ENCODE assay signal across 10 mouse cellular contexts in the genomic region with DNA sequence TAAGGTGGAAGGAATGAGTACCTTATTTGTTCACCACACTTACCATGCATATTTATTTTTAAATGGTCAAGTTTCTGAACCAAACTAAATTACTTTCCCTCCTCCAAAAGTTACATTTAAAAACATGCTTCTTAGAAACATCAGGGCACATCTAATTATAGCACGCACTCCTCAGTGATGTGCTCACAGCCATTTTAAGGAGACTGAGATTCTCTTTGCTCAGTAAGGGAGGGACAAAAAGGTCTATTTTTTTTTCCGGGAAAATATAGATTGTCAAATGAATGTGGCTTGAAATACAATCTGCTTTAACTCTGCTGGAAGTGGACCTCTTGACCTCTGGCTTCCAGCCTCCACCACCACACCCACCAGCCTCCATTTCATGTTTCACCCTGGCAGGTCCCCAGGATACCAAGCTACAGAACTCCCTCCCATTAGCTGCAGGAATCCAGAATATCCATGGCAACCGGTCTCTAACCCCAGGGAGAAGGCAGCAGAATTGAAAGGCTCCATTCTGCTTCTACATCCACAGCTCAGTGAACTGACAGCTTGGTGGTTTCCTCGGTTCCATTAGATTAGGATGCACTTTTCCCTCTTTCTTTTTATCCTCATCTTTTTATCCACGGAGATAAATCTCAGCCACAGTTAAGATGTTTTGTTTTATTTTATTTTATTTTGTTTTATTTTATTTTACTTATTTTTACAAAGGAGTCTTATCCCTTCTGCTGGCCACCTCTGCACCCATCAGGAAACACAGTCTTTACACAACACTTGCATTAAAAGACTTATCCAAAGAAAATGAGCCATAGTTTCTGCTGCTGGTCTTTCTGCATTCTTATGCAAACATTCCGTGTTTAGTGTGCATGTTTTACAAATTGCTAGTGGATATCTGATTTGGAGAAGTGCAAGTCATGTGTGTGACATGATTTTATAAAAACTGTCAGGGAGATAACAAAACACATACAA.
DNase-seq lines count a peak whose midpoint lies in the region; ATAC-seq and TF ChIP-seq lines count a peak whose summit lies in the region.
"Had no signal": no experiment of that assay in that cellular context is flagged by ENCODE, and none has a peak within 500 bp of the region (broad histone marks: within the 10 kb centered on the region; RNA-seq: fewer than 3 reads in every experiment).

No protein-coding gene starts in this region.

- peak; percentile 60; the same call in 1 of the 2 replicates for ATAC-seq in lung, embryonic 14.5 days (ENCODE audit: insufficient read depth)
- ATAC-seq in embryonic facial prominence, embryonic 12.5 days (ENCODE audit: insufficient number of reproducible peaks, insufficient read depth, low FRiP score, low TSS enrichment), result 0 out of 2 replicates have a peak, but pooled peaks have one; percentile 79
- ATAC-seq in intestine, postnatal 0 days, result no peak
- ATAC-seq: Patski had no signal

- no peak overlapping the region for H3K27ac ChIP-seq in lung, embryonic 14.5 days (ENCODE audit: low read depth)
- H3K27ac ChIP-seq in embryonic facial prominence, embryonic 12.5 days, result 0 out of 2 replicates have a peak overlapping the region, but pooled peaks have one; percentile 56
- no peak overlapping the region for H3K27ac ChIP-seq in intestine, postnatal 0 days (ENCODE audit: low read depth, low read length)
- H3K27ac ChIP-seq: heart, embryonic 13.5 days had no signal

- no peak overlapping the region for H3K4me3 ChIP-seq in lung, embryonic 14.5 days (ENCODE audit: low read depth, low read length)
- no peak overlapping the region for H3K4me3 ChIP-seq in embryonic facial prominence, embryonic 12.5 days
- H3K4me3 ChIP-seq in intestine, postnatal 0 days (ENCODE audit: low read depth, low read length), result no peak overlapping the region
- H3K4me3 ChIP-seq: heart, embryonic 13.5 days had no signal

- no peak for TF ChIP-seq CTCF in lung, embryonic 14.5 days (IDR thresholded peaks at IDR 0.05; ENCODE audit: low read depth)
- no peak for TF ChIP-seq CTCF in intestine, postnatal 0 days (IDR thresholded peaks at IDR 0.05; ENCODE audit: low read depth)

- H3K36me3 ChIP-seq in lung, embryonic 14.5 days (ENCODE audit: insufficient read depth), result no peaks in the 10 kb centered on the region
- no peaks in the 10 kb centered on the region for H3K36me3 ChIP-seq in embryonic facial prominence, embryonic 12.5 days
- H3K36me3 ChIP-seq in intestine, postnatal 0 days (ENCODE audit: control insufficient read depth, insufficient read depth), result no peaks in the 10 kb centered on the region
- H3K36me3 ChIP-seq: heart, embryonic 13.5 days had no signal

- no peaks in the 10 kb centered on the region for H3K9me3 ChIP-seq in lung, embryonic 14.5 days (ENCODE audit: low read depth, low read length)
- H3K9me3 ChIP-seq in embryonic facial prominence, embryonic 12.5 days, result no peaks in the 10 kb centered on the region
- no peaks in the 10 kb centered on the region for H3K9me3 ChIP-seq in intestine, postnatal 0 days (ENCODE audit: control insufficient read depth)
- H3K9me3 ChIP-seq: heart, embryonic 13.5 days had no signal

- intact Hi-C loops in heart, postnatal 25 days (cut with DNase I), result no loop called here
- intact Hi-C loops in left cerebral cortex, postnatal 4 days (cut with DNase I), result no loop called here

- 26% methylated on average over 6 of the region's 6 CpGs for WGBS in lung, embryonic 14.5 days
- WGBS in embryonic facial prominence, embryonic 12.5 days, result 10% methylated on average over 6 of the region's 6 CpGs
- WGBS in intestine, postnatal 0 days, result 47% methylated on average over 6 of the region's 6 CpGs

- no peak overlapping the region for H3K9ac ChIP-seq in lung, embryonic 14.5 days
- no peak overlapping the region for H3K9ac ChIP-seq in embryonic facial prominence, embryonic 12.5 days
- H3K9ac ChIP-seq in intestine, postnatal 0 days (ENCODE audit: low read depth, low read length), result no peak overlapping the region
- H3K9ac ChIP-seq: heart, embryonic 13.5 days had no signal

- H3K4me2 ChIP-seq in lung, embryonic 14.5 days, result no peak overlapping the region
- no peak overlapping the region for H3K4me2 ChIP-seq in embryonic facial prominence, embryonic 12.5 days (replicated peaks)
- no peak overlapping the region for H3K4me2 ChIP-seq in intestine, postnatal 0 days (replicated peaks; ENCODE audit: low read depth)
- H3K4me2 ChIP-seq: heart, embryonic 13.5 days had no signal

- no peaks in the 10 kb centered on the region for H3K27me3 ChIP-seq in lung, embryonic 14.5 days (ENCODE audit: insufficient read depth, low read length)
- no peaks in the 10 kb centered on the region for H3K27me3 ChIP-seq in embryonic facial prominence, embryonic 12.5 days
- no peaks in the 10 kb centered on the region for H3K27me3 ChIP-seq in intestine, postnatal 0 days (replicated peaks; ENCODE audit: control insufficient read depth, insufficient read depth, low read length)
- H3K27me3 ChIP-seq: heart, embryonic 13.5 days; Patski had no signal

- H3K4me1 ChIP-seq in lung, embryonic 14.5 days (ENCODE audit: insufficient read depth), result no peaks in the 10 kb centered on the region; the same call in 1 of the 2 replicates
- peaks cover 8% of the 10 kb centered on the region; the same call in 1 of the 2 replicates for H3K4me1 ChIP-seq in embryonic facial prominence, embryonic 12.5 days
- H3K4me1 ChIP-seq in intestine, postnatal 0 days (replicated peaks; ENCODE audit: control insufficient read depth, insufficient read depth, low read length), result no peaks in the 10 kb centered on the region

- peak; percentile 43 for DNase-seq in lung, embryonic 14.5 days
- DNase-seq in lung, adult 18-20 months, result no peak
- peak; percentile 3 for DNase-seq in heart, postnatal 25 days (ENCODE audit: low spot score)
- peak; percentile 76 for DNase-seq in left cerebral cortex, postnatal 4 days
- DNase-seq in right cerebral cortex, postnatal 10 days (ENCODE audit: low spot score in 2 of 2), result peak; percentile 71 to 76
- DNase-seq in spleen, postnatal 14 days (ENCODE audit: low spot score in 2 of 2), result no peak

Comparison
In these comparisons a context has a peak if more than half of its experiments do, and no peak if none do; other contexts are left out.
1. DNase-seq: peak in lung, embryonic 14.5 days (single experiment), heart, postnatal 25 days (single experiment), left cerebral cortex, postnatal 4 days (single experiment) and right cerebral cortex, postnatal 10 days (2 of 2); none in lung, adult 18-20 months (0 of 2) and spleen, postnatal 14 days (0 of 2).